Mouse (Mus musculus) testis, adult 2 months (tissue): ENCODE results near the gene Pcsk2. TPM values are rescaled to one million over a fixed set of nuclear protein-coding genes. Genes with fewer than 3 reads are reported as not detected.

ENCODE experiments used
- H3K27ac ChIP-seq: fragments of 200-500 bp; 2 replicates; pipeline ENCODE4 v1.5.1; 2012; ENCODE audit warnings: low read depth, low read length; ENCODE audit not compliant: control insufficient read depth, insufficient read depth
- H3K27me3 ChIP-seq: fragments of 200-500 bp; 2 replicates; pipeline ENCODE4 v1.6.1; 2012; ENCODE audit warnings: mild to moderate bottlenecking, low read length, moderate library complexity; ENCODE audit not compliant: control insufficient read depth, insufficient read depth
- H3K36me3 ChIP-seq: fragments of 200-500 bp; 2 replicates; pipeline ENCODE4 v1.6.1; 2012; ENCODE audit warnings: mild to moderate bottlenecking, low read length; ENCODE audit not compliant: control insufficient read depth, insufficient read depth
- H3K4me1 ChIP-seq: fragments of 200-500 bp; 2 replicates; pipeline ENCODE4 v1.6.1; 2012; ENCODE audit warnings: low read length; ENCODE audit not compliant: control insufficient read depth, insufficient read depth
- H3K4me3 ChIP-seq: fragments of 200-500 bp; 2 replicates; pipeline ENCODE4 v1.5.1; 2012; ENCODE audit warnings: low read depth, mild to moderate bottlenecking, low read length, moderate library complexity, mixed read lengths; ENCODE audit not compliant: control insufficient read depth
- CTCF ChIP-seq: fragments of 200-500 bp; IDR thresholded peaks from 2 replicates; pipeline ENCODE4 v1.5.1; 2012; ENCODE audit warnings: low read depth, mild to moderate bottlenecking, inconsistent platforms, low read length, moderate library complexity; ENCODE audit not compliant: control insufficient read depth, insufficient read depth, insufficient replicate concordance
- POLR2A ChIP-seq: fragments of 200-500 bp; IDR thresholded peaks from 2 replicates; pipeline ENCODE4 v1.6.1; 2012; ENCODE audit warnings: low read depth, mild to moderate bottlenecking, inconsistent platforms, low read length, moderate library complexity; ENCODE audit not compliant: control insufficient read depth
- polyA plus RNA-seq: library from polyadenylated mRNA; depleted of rRNA; stranded (reverse); fragments of >200 nt; gene quantifications from 2 replicates; pipeline ENCODE4 v1.2.3, GENCODE M21; 2012

The Pcsk2 gene
- polyA plus RNA-seq, 1 experiment: 1.4 TPM

GRCm38 (mm10) chr2:143603871-143604512, 58.0 kb downstream of the Pcsk2 start:
- no peaks in the 10 kb centered on the region for H3K36me3 ChIP-seq
- no peaks in the 10 kb centered on the region for H3K27me3 ChIP-seq
- TF ChIP-seq CTCF (no peak), POLR2A (no peak)
- H3K4me3 ChIP-seq: no peak overlapping the region
- H3K4me1 ChIP-seq: no peaks in the 10 kb centered on the region
- no peak overlapping the region for H3K27ac ChIP-seq

DNA sequence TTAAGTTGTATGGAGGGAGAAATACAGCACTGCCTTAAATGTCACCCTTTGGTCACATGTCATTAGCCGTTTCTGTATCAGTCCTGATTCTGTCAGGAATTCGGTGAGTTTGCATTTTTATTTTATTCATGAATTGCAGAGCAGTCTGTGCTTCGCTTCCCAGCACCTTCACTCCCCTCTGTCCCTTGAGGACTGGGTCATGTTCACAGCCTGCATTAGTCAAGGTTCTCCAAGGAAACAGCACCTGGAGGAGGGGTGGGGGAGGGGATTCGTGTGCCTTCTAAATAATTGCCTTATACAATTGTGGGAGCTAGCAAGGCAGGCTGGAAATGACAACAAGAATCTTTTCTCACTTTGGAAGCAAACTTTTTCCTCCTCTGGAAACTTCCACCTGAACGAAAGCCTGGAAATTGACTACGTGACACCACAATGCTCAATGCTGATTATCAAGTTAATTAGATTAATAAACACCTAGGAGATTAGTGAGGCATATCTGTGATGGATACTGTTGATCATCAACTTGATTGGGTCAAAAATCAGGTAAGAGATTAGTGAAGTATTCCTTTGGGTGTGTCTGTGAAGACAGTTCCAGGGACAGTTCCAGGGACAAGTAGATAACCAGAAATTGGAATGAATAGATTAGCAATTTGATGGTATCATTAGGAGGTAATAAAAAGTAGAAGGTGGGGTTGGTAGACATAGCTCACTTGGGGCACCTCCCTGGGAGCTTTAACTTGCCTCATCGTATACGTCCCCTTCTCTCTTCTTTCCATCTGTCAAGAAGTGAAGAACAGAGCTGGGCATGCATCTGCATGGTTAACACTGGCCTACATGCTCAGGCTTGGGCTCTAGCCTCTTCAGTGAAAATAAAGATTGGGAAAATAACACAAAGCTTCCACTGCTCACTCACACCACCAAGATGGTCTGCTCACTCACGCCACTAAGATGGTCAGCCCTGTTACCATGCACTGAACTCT, 64.7 kb downstream of the Pcsk2 start:
- TF ChIP-seq CTCF (no peak), POLR2A (no peak)
- H3K4me1 ChIP-seq: no peaks in the 10 kb centered on the region
- no peak overlapping the region for H3K27ac ChIP-seq
- H3K4me3 ChIP-seq: no peak overlapping the region
- no peaks in the 10 kb centered on the region for H3K36me3 ChIP-seq
- H3K27me3 ChIP-seq: no peaks in the 10 kb centered on the region

DNA sequence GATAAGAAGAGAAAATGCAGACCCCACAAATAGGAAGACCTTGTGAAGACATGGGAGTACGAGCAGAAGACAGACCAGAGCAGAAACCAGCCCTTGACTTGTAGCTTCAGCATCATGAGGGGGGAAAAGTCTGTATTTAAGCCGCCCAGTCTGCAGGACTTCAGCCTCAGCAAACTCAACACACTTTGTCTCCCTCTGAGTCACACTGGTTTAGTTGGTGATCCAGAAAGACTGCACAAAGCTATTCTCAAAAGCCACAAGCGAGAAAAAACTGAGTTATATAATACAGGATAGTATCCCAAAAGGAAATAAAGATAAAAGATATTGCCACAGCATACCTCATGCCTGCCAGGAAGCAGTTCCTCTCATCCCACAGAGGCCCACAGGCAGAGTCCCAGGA, 67.5 kb downstream of the Pcsk2 start:
- H3K27me3 ChIP-seq: no peaks in the 10 kb centered on the region
- TF ChIP-seq CTCF: no peak
- no peak for TF ChIP-seq POLR2A
- H3K27ac ChIP-seq: no peak overlapping the region
- H3K36me3 ChIP-seq: no peaks in the 10 kb centered on the region
- no peak overlapping the region for H3K4me3 ChIP-seq
- no peaks in the 10 kb centered on the region for H3K4me1 ChIP-seq

- H3K4me1 ChIP-seq: no peaks in the 10 kb centered on the region
- no peak overlapping the region for H3K27ac ChIP-seq
- TF ChIP-seq CTCF: no peak
- TF ChIP-seq POLR2A: no peak
- H3K4me3 ChIP-seq: no peak overlapping the region
- no peaks in the 10 kb centered on the region for H3K36me3 ChIP-seq
- no peaks in the 10 kb centered on the region for H3K27me3 ChIP-seq
These were observed 68.8 kb downstream of the Pcsk2 start for GRCm38 (mm10) chr2:143614775-143615174.

- Histone ChIP-seq H3K27ac (no peak overlapping the region), H3K4me1 (no peaks in the 10 kb centered on the region), H3K36me3 (no peaks in the 10 kb centered on the region), H3K4me3 (no peak overlapping the region), H3K27me3 (no peaks in the 10 kb centered on the region)
- no peak for TF ChIP-seq POLR2A
- no peak for TF ChIP-seq CTCF
These were observed 75.0 kb downstream of the Pcsk2 start for GRCm38 (mm10) chr2:143620916-143621315.

DNA sequence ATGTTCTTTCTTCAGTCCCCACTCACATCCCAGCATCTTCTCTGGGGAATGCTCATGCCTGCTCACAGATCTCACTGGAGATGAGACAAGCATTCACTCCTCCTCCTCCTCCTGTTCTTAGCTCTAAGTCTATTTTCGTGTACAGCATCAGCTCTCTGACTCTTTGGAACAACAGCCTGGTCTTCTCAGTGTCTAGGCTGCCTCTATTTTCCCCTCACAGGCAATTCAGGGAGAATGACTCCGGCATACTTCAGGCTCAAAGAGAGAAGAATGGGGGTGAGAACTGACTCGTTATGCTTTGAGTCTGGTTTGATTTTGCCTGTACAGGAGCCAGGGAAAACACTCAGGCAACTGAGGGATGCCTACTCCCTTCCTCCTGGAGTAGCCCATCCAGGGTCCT, 78.0 kb downstream of the Pcsk2 start:
- TF ChIP-seq POLR2A: no peak
- no peak for TF ChIP-seq CTCF
- Histone ChIP-seq H3K36me3 (no peaks in the 10 kb centered on the region), H3K4me3 (no peak overlapping the region), H3K27me3 (no peaks in the 10 kb centered on the region), H3K4me1 (no peaks in the 10 kb centered on the region), H3K27ac (no peak overlapping the region)

DNA sequence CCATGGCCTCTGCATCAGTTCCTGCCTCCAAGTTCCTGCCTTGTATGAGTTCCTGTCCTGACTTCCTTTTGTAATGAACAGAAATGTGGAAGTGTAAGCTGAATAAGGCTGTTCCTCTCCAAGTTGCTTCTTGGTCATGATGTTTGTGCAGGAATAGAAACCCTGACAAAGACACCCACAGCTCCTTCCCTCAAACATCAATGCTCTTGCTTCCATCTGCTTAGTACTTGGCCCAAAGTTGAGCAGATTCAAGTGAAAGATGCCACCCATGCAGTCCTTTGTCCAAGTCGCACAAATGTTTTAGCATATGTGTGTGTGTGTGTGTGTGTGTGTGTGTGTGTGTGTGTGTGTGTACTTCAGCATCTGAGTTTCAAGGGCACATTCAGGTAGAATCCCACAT, 97.3 kb downstream of the Pcsk2 start:
- no peak for TF ChIP-seq CTCF
- TF ChIP-seq POLR2A: no peak
- no peaks in the 10 kb centered on the region for H3K4me1 ChIP-seq
- H3K27me3 ChIP-seq: no peaks in the 10 kb centered on the region
- H3K36me3 ChIP-seq: no peaks in the 10 kb centered on the region
- no peak overlapping the region for H3K4me3 ChIP-seq
- no peak overlapping the region for H3K27ac ChIP-seq

DNA sequence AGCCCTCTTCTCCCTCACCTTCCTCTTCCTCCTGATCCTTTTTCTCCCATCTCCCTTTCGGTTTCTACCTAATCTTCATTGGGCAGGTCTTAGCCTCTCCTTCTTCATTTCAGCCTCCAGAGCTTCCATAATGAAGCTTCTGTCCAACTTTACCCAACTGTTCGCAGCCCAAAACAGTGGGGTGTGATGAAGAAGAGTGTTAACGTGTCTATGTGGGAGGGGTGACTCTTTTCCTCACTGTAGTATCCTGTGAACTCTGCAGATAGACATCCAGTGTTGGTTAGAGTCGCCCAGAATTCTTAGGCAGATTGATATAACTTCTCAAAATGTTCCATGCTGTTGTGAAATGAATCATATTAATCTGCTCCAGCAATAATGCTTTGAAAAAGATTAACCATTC, 98.4 kb downstream of the Pcsk2 start:
- no peaks in the 10 kb centered on the region for H3K4me1 ChIP-seq
- H3K27ac ChIP-seq: no peak overlapping the region
- TF ChIP-seq CTCF (no peak), POLR2A (no peak)
- no peak overlapping the region for H3K4me3 ChIP-seq
- H3K36me3 ChIP-seq: no peaks in the 10 kb centered on the region
- H3K27me3 ChIP-seq: no peaks in the 10 kb centered on the region
